Mouse (Mus musculus): ENCODE results near the gene Arhgap18.

- TF ChIP-seq CTCF (conservative IDR thresholded peaks at IDR 0.05; ENCODE audit: low read length) (no peak), POU5F1 (IDR thresholded peaks at IDR 0.05; ENCODE audit: borderline replicate concordance, low read length) (no peak)
These were observed 105.3 kb downstream of the Arhgap18 start for GRCm38 (mm10) chr10:26858537-26858936.

Data from E14TG2a.4 (cell line).